Mouse (Mus musculus) forebrain, embryonic 11.5 days (tissue): ENCODE measurements around the gene Dnmt1. TPM values are rescaled to one million over a fixed set of nuclear protein-coding genes. Genes with fewer than 3 reads are reported as not detected.
A peak's percentile ranks its signal among the peaks of the same experiment; 100 is the strongest.

Source experiments
- ATAC-seq: fragments of 200-750 bp; cut with Nextera tagmentation; replicated peaks from 2 replicates; pipeline ENCODE4 v1.8.0; 2017; ENCODE audit warnings: moderate TSS enrichment; ENCODE audit not compliant: low FRiP score
- DNase-seq: peaks from one replicate; pipeline ENCODE4 v3.0.0-alpha.2; 2017; ENCODE audit warnings: low spot score
- H3K27ac ChIP-seq: fragments of 300-500 bp; sonication (generic); 2 replicates; pipeline ENCODE4 v1.5.1; 2014; ENCODE audit warnings: low read depth, low read length
- H3K27me3 ChIP-seq: fragments of 300-500 bp; sonication (generic); 2 replicates; pipeline ENCODE4 v1.6.1; 2014; ENCODE audit warnings: mild to moderate bottlenecking, low read length, mixed read lengths; ENCODE audit not compliant: control insufficient read depth, insufficient read depth
- H3K36me3 ChIP-seq: fragments of 300-500 bp; sonication (generic); 2 replicates; pipeline ENCODE4 v1.6.1; 2014; ENCODE audit warnings: mild to moderate bottlenecking, low read length, moderate library complexity, mixed read lengths; ENCODE audit not compliant: control insufficient read depth, insufficient read depth
- H3K4me1 ChIP-seq: fragments of 300-500 bp; sonication (generic); replicated peaks from 2 replicates; pipeline ENCODE4 v1.6.1; 2014; ENCODE audit warnings: low read length, mixed read lengths; ENCODE audit not compliant: control insufficient read depth, insufficient read depth
- H3K4me2 ChIP-seq: fragments of 300-500 bp; sonication (generic); 2 replicates; pipeline ENCODE4 v1.6.1; 2014; ENCODE audit warnings: low read depth, mild to moderate bottlenecking, low read length, moderate library complexity, mixed read lengths; ENCODE audit not compliant: severe bottlenecking
- H3K4me3 ChIP-seq: fragments of 300-500 bp; sonication (generic); 2 replicates; pipeline ENCODE4 v1.5.1; 2014; ENCODE audit warnings: low read depth, low read length
- H3K9ac ChIP-seq: fragments of 300-500 bp; sonication (generic); 2 replicates; pipeline ENCODE4 v1.6.1; 2014; ENCODE audit warnings: low read length
- H3K9me3 ChIP-seq: fragments of 300-500 bp; sonication (generic); 2 replicates; pipeline ENCODE4 v1.6.1; 2016; ENCODE audit warnings: low read length, mixed read lengths; ENCODE audit not compliant: control insufficient read depth
- whole genome bisulfite sequencing: fragments of 180-500 bp; shearing (Covaris S2); extraction: QIAGEN DNeasy Blood & Tissue Kit; methylation state at CpG from one replicate; pipeline ENCODE4 v1.1.7; 2014; 5-methylcytosine and 5-hydroxymethylcytosine counted together
- polyA plus RNA-seq: library from polyadenylated mRNA; unstranded; fragments of >200 nt; fragmentation: Nextera tagmentation; extraction: Ambion mirVana; gene quantifications from 2 replicates; pipeline ENCODE4 v1.2.1, GENCODE M21; 2014

The Dnmt1 gene
- polyA plus RNA-seq, 1 experiment from 2014 or later = 94.8 TPM

DNA sequence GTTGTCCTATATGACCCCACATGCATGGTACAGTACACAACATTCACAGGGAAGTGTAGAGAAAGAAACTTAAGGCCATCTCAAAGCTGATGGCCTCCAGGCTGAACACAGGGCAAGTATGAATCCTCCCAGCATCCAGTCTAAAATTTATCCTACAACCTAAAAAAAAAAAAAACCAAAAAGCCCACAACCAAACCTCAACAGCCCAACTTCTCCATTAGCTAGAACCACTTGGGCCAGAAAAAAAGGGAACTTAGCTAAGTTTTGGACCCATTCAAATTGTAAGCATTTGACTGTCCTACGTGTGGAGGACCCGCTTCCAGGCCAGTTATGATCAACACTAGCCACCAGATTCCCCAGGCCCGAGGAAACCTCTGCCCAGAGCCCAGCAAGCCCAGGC, 36.4 kb downstream of the Dnmt1 start:
- DNase-seq (no peak), ATAC-seq (no peak)
- H3K9ac ChIP-seq = no peak overlapping the region
- H3K36me3 ChIP-seq = peaks cover 47% of the 10 kb centered on the region; the same call in 1 of the 2 replicates
- H3K4me1 ChIP-seq = no peaks in the 10 kb centered on the region
- H3K9me3 ChIP-seq = no peaks in the 10 kb centered on the region
- no peak overlapping the region for H3K27ac ChIP-seq
- no peak overlapping the region for H3K4me2 ChIP-seq
- no peak overlapping the region for H3K4me3 ChIP-seq
- 91% methylated on average over 3 of the region's 3 CpGs for WGBS
- H3K27me3 ChIP-seq = no peaks in the 10 kb centered on the region

GRCm38 (mm10) chr9:20916160-20916559, 43.5 kb downstream of the Dnmt1 start:
- Histone ChIP-seq H3K9ac (no peak overlapping the region), H3K36me3 (peaks cover 61% of the 10 kb centered on the region), H3K27me3 (no peaks in the 10 kb centered on the region), H3K4me3 (no peak overlapping the region), H3K4me1 (no peaks in the 10 kb centered on the region), H3K4me2 (no peak overlapping the region), H3K27ac (no peak overlapping the region), H3K9me3 (no peaks in the 10 kb centered on the region)
- 88% methylated on average over 4 of the region's 4 CpGs for WGBS
- DNase-seq (no peak), ATAC-seq (no peak)

GRCm38 (mm10) chr9:20909948-20910347, 49.7 kb downstream of the Dnmt1 start:
- no peak for DNase-seq
- Histone ChIP-seq H3K4me2 (no peak overlapping the region), H3K27me3 (no peaks in the 10 kb centered on the region), H3K36me3 (peaks cover 55% of the 10 kb centered on the region), H3K4me3 (no peak overlapping the region), H3K9ac (no peak overlapping the region), H3K27ac (no peak overlapping the region), H3K4me1 (no peaks in the 10 kb centered on the region), H3K9me3 (no peaks in the 10 kb centered on the region)
- no peak for ATAC-seq
- WGBS = 91% methylated on average over 9 of the region's 9 CpGs

DNA sequence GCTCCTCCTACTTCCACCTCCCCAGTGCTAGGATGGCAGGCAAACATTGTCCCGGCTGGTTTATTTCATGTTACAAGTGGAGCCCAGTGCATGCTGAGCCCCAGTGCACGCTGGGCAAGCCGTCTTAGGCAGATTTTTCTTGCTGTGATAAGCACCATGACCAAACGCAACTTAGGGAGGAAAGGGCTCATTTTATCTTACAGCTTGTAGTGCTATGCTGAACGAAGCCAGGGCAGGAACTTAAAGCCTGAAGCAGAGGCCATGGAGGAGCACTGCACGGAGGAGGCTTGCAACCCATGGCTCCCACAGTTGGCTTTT, 57.6 kb downstream of the Dnmt1 start:
- H3K36me3 ChIP-seq = peaks cover 8% of the 10 kb centered on the region
- DNase-seq = no peak
- peaks cover 7% of the 10 kb centered on the region; the same call in 1 of the 2 replicates for H3K4me1 ChIP-seq
- no peak overlapping the region for H3K27ac ChIP-seq
- no peak overlapping the region for H3K4me3 ChIP-seq
- H3K9ac ChIP-seq = 0 out of 2 replicates have a peak overlapping the region, but pooled peaks have one; percentile 6
- H3K4me2 ChIP-seq = no peak overlapping the region
- no peaks in the 10 kb centered on the region for H3K9me3 ChIP-seq
- no peak for ATAC-seq
- 53% methylated on average over 6 of the region's 6 CpGs for WGBS
- H3K27me3 ChIP-seq = no peaks in the 10 kb centered on the region

- DNase-seq (no peak), ATAC-seq (no peak)
- no peaks in the 10 kb centered on the region for H3K9me3 ChIP-seq
- peaks cover 12% of the 10 kb centered on the region; the same call in 1 of the 2 replicates for H3K4me1 ChIP-seq
- H3K4me3 ChIP-seq = no peak overlapping the region
- no peaks in the 10 kb centered on the region for H3K27me3 ChIP-seq
- peaks cover 8% of the 10 kb centered on the region for H3K36me3 ChIP-seq
- 20% methylated on average over 13 of the region's 13 CpGs for WGBS
- no peak overlapping the region for H3K27ac ChIP-seq
- 0 out of 2 replicates have a peak overlapping the region, but pooled peaks have one; percentile 6 for H3K9ac ChIP-seq
- no peak overlapping the region for H3K4me2 ChIP-seq
Measured at GRCm38 (mm10) chr9:20901466-20902173, 58.1 kb downstream of the Dnmt1 start.

DNA sequence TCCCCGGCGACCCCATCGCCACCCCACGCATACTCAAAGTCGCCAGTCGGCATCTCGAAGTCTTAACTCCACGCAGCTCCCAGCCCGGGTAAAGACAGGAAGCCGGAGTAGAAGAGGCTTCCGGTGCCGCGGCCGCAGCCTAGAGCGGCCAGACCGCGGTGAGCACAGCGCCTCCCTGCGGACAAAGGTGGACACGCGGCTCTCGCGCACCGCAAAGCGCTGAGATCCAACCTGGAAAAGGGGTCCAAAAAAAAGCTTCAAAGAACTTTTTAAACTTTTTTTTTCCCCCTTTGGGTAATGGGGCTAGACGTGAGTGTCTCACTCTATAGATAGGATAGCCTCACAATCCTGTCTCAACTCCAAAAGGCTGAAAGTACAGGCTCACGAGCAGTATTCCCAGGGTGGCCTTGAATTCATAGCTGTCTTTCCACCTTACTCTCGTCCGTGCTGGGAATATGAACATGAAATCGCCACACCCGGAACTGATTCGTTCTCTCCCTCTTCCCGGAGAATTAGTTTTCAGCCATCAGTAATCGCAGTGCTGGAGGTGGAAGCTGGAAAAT, 61.1 kb downstream of the Dnmt1 start, which contains the start of gene Eif3g:
TSS of gene Eif3g (minus strand) at position 113 of the 563 bp plus-strand sequence.
- Histone ChIP-seq H3K9ac (peak within 1 kb of the TSS; percentile 89), H3K4me1 (peaks cover 12% of the 10 kb centered on the region; the same call in 1 of the 2 replicates), H3K4me2 (peak within 1 kb of the TSS; percentile 97), H3K4me3 (peak within 1 kb of the TSS; percentile 97), H3K27me3 (no peaks in the 10 kb centered on the region), H3K27ac (no peak within 1 kb of the TSS), H3K9me3 (no peaks in the 10 kb centered on the region), H3K36me3 (peaks cover 11% of the 10 kb centered on the region; the same call in 1 of the 2 replicates)
- DNase-seq = peak; percentile 93
- ATAC-seq = peak; percentile 85
- WGBS = 8% methylated on average over 34 of the region's 34 CpGs

- Histone ChIP-seq H3K4me1 (peaks cover 12% of the 10 kb centered on the region; the same call in 1 of the 2 replicates), H3K36me3 (peaks cover 11% of the 10 kb centered on the region; the same call in 1 of the 2 replicates), H3K4me2 (peak overlapping the region; percentile 97), H3K27me3 (no peaks in the 10 kb centered on the region), H3K9ac (peak overlapping the region; percentile 89), H3K9me3 (no peaks in the 10 kb centered on the region), H3K27ac (no peak overlapping the region), H3K4me3 (peak overlapping the region; percentile 97)
- WGBS = 4% methylated on average over 37 of the region's 39 CpGs
- DNase-seq (no peak), ATAC-seq (peak; percentile 67)
Measured at GRCm38 (mm10) chr9:20897736-20898510, 61.8 kb downstream of the Dnmt1 start.

DNA sequence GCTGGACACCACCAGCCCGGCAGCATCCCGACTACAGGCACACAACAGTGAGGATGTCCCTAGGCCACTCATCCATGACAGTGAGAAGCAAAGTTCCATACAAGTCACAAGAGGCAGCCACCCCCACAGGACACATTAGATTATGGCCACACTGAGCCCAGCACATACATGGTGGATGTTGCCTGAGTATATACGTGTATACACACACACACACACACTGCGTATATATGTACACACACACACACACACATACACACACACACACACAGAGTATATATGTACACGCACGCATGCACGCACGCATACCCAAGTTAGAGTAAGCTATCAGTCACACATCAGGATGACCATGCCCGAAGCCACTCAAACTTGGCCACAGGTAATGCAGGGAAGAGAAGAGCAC, 64.3 kb downstream of the Dnmt1 start:
- H3K4me1 ChIP-seq = peaks cover 12% of the 10 kb centered on the region; the same call in 1 of the 2 replicates
- no peak overlapping the region for H3K9ac ChIP-seq
- no peak overlapping the region for H3K4me3 ChIP-seq
- 95% methylated on average over 9 of the region's 9 CpGs for WGBS
- H3K4me2 ChIP-seq = no peak overlapping the region
- peaks cover 23% of the 10 kb centered on the region for H3K36me3 ChIP-seq
- no peaks in the 10 kb centered on the region for H3K27me3 ChIP-seq
- no peak overlapping the region for H3K27ac ChIP-seq
- H3K9me3 ChIP-seq = no peaks in the 10 kb centered on the region
- DNase-seq (no peak), ATAC-seq (no peak)
